Mouse (Mus musculus) kidney, embryonic 14.5 days (tissue): Measurements from ENCODE around the gene Lmbrd1. TPM values are rescaled to one million over a fixed set of nuclear protein-coding genes. Genes with fewer than 3 reads are reported as not detected.

Source experiments
- ATAC-seq: fragments of 200-750 bp; cut with Nextera tagmentation; 2 replicates; pipeline ENCODE4 v1.8.0; 2017; ENCODE audit warnings: moderate number of reproducible peaks, mild to moderate bottlenecking, moderate TSS enrichment, moderate library complexity; ENCODE audit not compliant: low FRiP score, low TSS enrichment
- H3K27ac ChIP-seq: fragments of 300-500 bp; sonication (generic); 2 replicates; pipeline ENCODE4 v1.5.1; 2014; ENCODE audit warnings: low read depth, mild to moderate bottlenecking, low read length, moderate library complexity, mixed read lengths
- H3K27me3 ChIP-seq: fragments of 300-500 bp; sonication (generic); 2 replicates; pipeline ENCODE4 v1.6.1; 2014; ENCODE audit warnings: mild to moderate bottlenecking, low read length; ENCODE audit not compliant: control insufficient read depth, insufficient read depth
- H3K36me3 ChIP-seq: fragments of 300-500 bp; sonication (generic); 2 replicates; pipeline ENCODE4 v1.6.1; 2014; ENCODE audit warnings: low read length, mixed read lengths; ENCODE audit not compliant: control insufficient read depth, insufficient read depth
- H3K4me1 ChIP-seq: fragments of 300-500 bp; sonication (generic); 2 replicates; pipeline ENCODE4 v1.6.1; 2014; ENCODE audit warnings: low read length, mixed read lengths; ENCODE audit not compliant: control insufficient read depth, insufficient read depth
- H3K4me2 ChIP-seq: fragments of 300-500 bp; sonication (generic); replicated peaks from 2 replicates; pipeline ENCODE4 v1.6.1; 2014; ENCODE audit warnings: low read depth, mild to moderate bottlenecking, low read length
- H3K4me3 ChIP-seq: fragments of 300-500 bp; sonication (generic); 2 replicates; pipeline ENCODE4 v1.5.1; 2014; ENCODE audit warnings: mild to moderate bottlenecking, low read length
- H3K9ac ChIP-seq: fragments of 300-500 bp; sonication (generic); 2 replicates; pipeline ENCODE4 v1.6.1; 2014; ENCODE audit warnings: low read depth, mild to moderate bottlenecking, low read length, moderate library complexity
- H3K9me3 ChIP-seq: fragments of 300-500 bp; sonication (generic); 2 replicates; pipeline ENCODE4 v1.6.1; 2016; ENCODE audit warnings: low read length; ENCODE audit not compliant: control insufficient read depth
- WGBS: fragments of 180-500 bp; shearing (Covaris S2); extraction: QIAGEN DNeasy Blood & Tissue Kit; methylation state at CpG from one replicate; pipeline ENCODE4 v1.1.7; 2014; 5-methylcytosine and 5-hydroxymethylcytosine counted together
- polyA plus RNA-seq: library from polyadenylated mRNA; unstranded; fragments of >200 nt; fragmentation: Nextera tagmentation; extraction: Ambion mirVana; gene quantifications from 2 replicates; pipeline ENCODE4 v1.2.1, GENCODE M21; 2014

Lmbrd1 gene
- polyA plus RNA-seq, 1 experiment from 2014 or later, result 26.8 TPM

DNA sequence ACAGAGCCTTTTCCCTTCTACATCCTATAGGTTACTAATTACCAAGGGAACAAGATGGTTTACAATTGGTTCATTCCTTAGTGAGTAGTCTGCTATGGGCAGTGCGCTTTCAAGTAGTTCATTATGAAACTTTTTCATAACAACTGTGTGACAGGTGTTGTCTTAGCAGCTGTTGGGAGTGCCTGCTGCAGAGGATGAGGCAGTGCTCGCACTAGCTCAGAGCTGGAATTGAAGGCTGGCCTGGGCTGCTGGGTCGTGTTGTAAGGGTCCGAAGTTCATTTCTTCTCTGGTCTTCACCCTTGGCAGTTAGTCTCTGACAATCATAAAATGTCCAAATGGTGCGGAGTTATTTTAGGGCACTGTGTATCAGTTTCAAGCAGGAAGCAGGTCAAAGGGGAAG, 21.8 kb downstream of the Lmbrd1 start:
- WGBS, result 74% methylated on average over 5 of the region's 5 CpGs

DNA sequence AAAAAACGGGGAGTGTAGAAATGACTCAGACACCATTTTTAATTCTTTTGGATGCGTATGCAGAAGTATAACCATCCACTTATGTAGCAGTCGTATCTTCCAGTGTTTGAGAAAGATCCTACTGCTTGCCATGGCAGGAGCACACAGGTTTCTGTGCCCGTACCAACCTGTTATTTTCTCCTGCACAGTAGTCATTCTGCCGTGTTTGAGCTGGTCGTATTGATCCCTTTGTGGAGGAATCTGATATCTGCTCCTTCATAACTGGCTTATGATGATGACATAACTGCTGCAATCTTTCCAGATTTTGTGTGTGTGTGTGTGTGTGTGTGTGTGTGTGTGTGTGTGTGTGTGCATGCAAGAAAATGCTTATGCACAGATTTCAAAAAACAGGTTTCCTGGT, 25.4 kb downstream of the Lmbrd1 start:
- Histone ChIP-seq H3K36me3 (no peaks in the 10 kb centered on the region), H3K4me1 (no peaks in the 10 kb centered on the region), H3K27me3 (no peaks in the 10 kb centered on the region), H3K9ac (no peak overlapping the region), H3K27ac (no peak overlapping the region), H3K9me3 (no peaks in the 10 kb centered on the region), H3K4me3 (no peak overlapping the region), H3K4me2 (no peak overlapping the region)
- no peak for ATAC-seq
- 87% methylated on average over 6 of the region's 6 CpGs for WGBS

More for the DNA sequence above, 21.8 kb downstream of the Lmbrd1 start:
- no peak overlapping the region for H3K4me3 ChIP-seq
- H3K27ac ChIP-seq, result no peak overlapping the region
- no peak overlapping the region for H3K4me2 ChIP-seq
- ATAC-seq, result no peak
- H3K36me3 ChIP-seq, result no peaks in the 10 kb centered on the region
- H3K9ac ChIP-seq, result no peak overlapping the region
- H3K4me1 ChIP-seq, result no peaks in the 10 kb centered on the region; the same call in 1 of the 2 replicates
- H3K9me3 ChIP-seq, result no peaks in the 10 kb centered on the region
- H3K27me3 ChIP-seq, result no peaks in the 10 kb centered on the region

DNA sequence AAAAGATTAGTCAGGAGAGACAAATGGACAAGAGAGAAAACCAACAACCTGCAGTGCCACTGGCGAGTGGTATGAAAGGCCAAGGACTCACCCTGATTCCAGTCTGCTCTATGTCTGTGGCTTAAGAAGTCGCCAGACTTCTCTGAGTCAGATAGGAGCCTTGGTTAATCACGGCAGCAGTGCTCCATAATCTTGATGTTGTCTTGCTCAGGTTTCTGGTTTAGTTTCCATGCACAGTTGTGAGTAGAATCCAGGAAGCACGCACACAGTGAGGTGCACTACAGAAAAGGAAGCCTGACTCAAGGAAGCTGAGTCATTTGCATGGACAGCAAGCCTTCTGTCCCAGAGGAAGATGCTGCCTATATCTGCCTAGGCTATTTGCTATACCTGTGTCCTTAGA, 37.9 kb downstream of the Lmbrd1 start:
- Histone ChIP-seq H3K9me3 (peaks cover 4% of the 10 kb centered on the region; the same call in 1 of the 2 replicates), H3K4me2 (no peak overlapping the region), H3K36me3 (peaks cover 3% of the 10 kb centered on the region; the same call in 1 of the 2 replicates), H3K4me1 (no peaks in the 10 kb centered on the region), H3K9ac (no peak overlapping the region), H3K4me3 (no peak overlapping the region), H3K27me3 (no peaks in the 10 kb centered on the region), H3K27ac (no peak overlapping the region)
- 93% methylated on average over 4 of the region's 4 CpGs for WGBS
- no peak for ATAC-seq

DNA sequence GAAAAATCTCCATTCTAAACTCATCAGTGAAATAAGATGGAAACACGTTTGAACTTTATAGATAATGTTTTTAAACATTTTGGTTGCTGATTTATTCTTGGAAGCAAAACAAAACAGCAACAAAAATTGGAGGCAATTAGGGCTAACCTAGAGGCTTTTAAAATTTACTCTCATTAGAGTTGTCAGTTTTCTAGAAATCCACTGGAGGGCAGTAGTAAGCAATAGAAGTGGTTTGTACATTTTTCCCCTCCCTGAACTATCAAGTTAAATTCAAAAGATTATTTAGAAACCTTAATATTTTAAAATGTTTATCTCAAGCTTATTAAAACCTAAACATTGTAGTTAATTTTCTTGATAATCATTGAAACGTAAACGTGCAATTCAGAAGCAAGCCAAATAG, 41.2 kb downstream of the Lmbrd1 start:
- Histone ChIP-seq H3K4me3 (no peak overlapping the region), H3K27me3 (no peaks in the 10 kb centered on the region), H3K27ac (no peak overlapping the region), H3K4me1 (no peaks in the 10 kb centered on the region), H3K36me3 (peaks cover 3% of the 10 kb centered on the region; the same call in 1 of the 2 replicates), H3K9me3 (peaks cover 4% of the 10 kb centered on the region; the same call in 1 of the 2 replicates), H3K4me2 (no peak overlapping the region), H3K9ac (no peak overlapping the region)
- WGBS, result 68% methylated on average over 3 of the region's 3 CpGs
- ATAC-seq, result no peak

DNA sequence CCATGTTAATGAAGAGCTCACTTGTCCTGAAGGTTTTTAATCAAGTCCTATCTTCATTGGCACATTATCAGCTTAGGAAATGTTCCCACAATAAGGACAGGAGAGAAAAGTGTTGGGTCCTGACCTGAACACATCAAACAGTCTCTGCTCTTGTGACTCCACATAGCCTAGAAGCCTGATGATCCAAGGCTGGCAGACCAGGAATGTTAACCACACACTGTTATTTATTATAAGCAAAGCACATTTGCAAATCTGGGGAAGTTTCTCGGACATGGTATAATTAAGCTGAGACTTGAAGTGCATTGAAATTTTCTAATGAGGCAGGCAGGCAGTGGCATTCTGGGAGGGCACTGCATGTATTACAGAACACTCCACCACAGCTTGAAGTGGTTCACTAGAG, 41.8 kb downstream of the Lmbrd1 start:
- no peak overlapping the region for H3K27ac ChIP-seq
- no peak overlapping the region for H3K4me3 ChIP-seq
- 94% methylated on average over 1 of the region's 1 CpGs for WGBS
- H3K27me3 ChIP-seq, result no peaks in the 10 kb centered on the region
- H3K4me2 ChIP-seq, result no peak overlapping the region
- peaks cover 4% of the 10 kb centered on the region; the same call in 1 of the 2 replicates for H3K9me3 ChIP-seq
- H3K4me1 ChIP-seq, result no peaks in the 10 kb centered on the region
- no peak for ATAC-seq
- H3K9ac ChIP-seq, result no peak overlapping the region
- H3K36me3 ChIP-seq, result no peaks in the 10 kb centered on the region

DNA sequence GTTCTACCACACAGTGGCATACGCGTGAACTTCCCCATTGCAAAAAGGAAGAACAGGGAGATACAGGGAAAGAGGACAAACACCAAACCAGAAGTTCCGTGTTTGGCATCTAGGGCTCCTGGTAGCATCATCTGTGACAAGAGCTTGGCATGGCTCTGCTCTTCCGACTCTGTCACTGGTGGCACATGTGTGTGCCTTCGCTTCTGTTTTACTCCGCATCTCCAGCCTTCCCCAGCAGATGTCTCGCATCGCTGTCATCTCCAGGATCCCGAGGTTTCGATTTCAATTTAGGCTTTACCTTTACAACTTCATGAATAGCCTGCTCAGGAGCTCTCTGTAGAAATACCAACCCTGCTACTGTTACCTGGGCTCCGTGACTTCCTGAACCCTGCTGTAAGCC, 51.4 kb downstream of the Lmbrd1 start:
- Histone ChIP-seq H3K4me3 (no peak overlapping the region), H3K36me3 (peaks cover 14% of the 10 kb centered on the region; the same call in 1 of the 2 replicates), H3K27ac (no peak overlapping the region), H3K27me3 (no peaks in the 10 kb centered on the region), H3K9me3 (no peaks in the 10 kb centered on the region), H3K9ac (no peak overlapping the region), H3K4me1 (no peaks in the 10 kb centered on the region), H3K4me2 (no peak overlapping the region)
- 90% methylated on average over 11 of the region's 11 CpGs for WGBS
- ATAC-seq, result no peak

DNA sequence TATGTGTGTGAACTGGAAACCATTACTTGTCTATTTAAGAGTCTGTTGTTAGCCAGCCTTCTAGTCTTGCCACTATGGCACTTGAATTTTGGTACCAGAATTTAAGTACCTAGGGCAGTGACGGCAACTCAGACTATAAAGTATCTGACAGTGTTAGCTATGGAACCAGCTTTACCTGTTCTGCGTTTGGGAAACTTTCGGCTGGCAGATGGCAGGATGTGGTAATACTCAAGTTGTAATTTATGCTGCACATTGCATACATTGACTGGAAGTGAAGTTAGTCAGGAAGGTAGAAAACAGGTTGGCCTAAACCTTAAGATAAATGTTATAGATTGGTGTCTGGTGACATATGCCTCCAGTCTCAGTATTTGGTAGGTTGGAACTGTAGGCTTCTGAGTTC, 53.9 kb downstream of the Lmbrd1 start:
- no peak overlapping the region for H3K4me3 ChIP-seq
- ATAC-seq, result no peak
- H3K4me2 ChIP-seq, result no peak overlapping the region
- WGBS, result 92% methylated on average over 3 of the region's 3 CpGs
- peaks cover 14% of the 10 kb centered on the region; the same call in 1 of the 2 replicates for H3K36me3 ChIP-seq
- no peak overlapping the region for H3K27ac ChIP-seq
- no peaks in the 10 kb centered on the region for H3K27me3 ChIP-seq
- H3K4me1 ChIP-seq, result no peaks in the 10 kb centered on the region
- H3K9ac ChIP-seq, result no peak overlapping the region
- H3K9me3 ChIP-seq, result no peaks in the 10 kb centered on the region

DNA sequence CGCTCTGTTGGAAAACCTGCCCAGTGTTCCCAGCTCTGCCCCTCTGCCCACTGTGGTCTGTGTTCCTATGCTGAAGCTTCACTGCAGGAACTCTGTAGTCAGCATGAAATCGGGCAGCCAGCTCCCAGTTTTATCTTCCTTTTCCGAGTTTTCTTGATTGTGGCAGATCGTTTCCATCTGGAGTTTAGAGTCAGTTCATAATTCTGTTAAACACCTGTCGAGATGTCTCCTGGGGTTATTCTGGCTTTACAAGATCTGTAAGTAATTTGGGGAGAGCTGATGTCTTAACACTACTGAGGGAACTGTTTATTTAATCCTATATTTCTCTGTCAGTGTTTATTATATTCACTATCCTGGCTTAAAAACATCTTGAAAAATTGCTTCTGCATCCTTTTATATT, 56.4 kb downstream of the Lmbrd1 start:
- no peak for ATAC-seq
- H3K27ac ChIP-seq, result no peak overlapping the region
- H3K4me3 ChIP-seq, result no peak overlapping the region
- no peaks in the 10 kb centered on the region for H3K27me3 ChIP-seq
- H3K9me3 ChIP-seq, result no peaks in the 10 kb centered on the region
- H3K9ac ChIP-seq, result no peak overlapping the region
- H3K4me2 ChIP-seq, result no peak overlapping the region
- peaks cover 8% of the 10 kb centered on the region; the same call in 1 of the 2 replicates for H3K36me3 ChIP-seq
- WGBS, result 74% methylated on average over 5 of the region's 5 CpGs
- H3K4me1 ChIP-seq, result no peaks in the 10 kb centered on the region

DNA sequence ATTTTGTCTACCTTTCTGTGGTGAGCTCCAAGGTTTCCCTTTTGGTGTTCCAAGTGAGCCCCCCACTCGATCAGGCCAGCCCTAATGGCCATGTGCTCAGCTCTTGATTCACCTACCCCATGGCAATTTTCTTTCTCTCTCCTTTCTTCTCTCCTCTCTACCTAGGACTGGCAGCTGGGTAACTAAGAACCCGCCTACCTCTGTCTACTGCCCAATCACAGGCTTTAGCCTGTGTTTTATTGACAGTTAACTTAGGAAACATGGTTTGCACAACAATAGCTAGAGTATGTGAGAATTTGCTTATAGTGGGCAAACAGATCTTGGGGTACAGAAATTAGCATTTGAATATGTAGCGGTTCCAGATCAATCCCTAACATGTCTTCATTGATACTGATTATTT, 62.5 kb downstream of the Lmbrd1 start:
- Histone ChIP-seq H3K9ac (no peak overlapping the region), H3K27me3 (no peaks in the 10 kb centered on the region), H3K9me3 (no peaks in the 10 kb centered on the region), H3K4me3 (no peak overlapping the region), H3K4me1 (no peaks in the 10 kb centered on the region), H3K36me3 (peaks cover 4% of the 10 kb centered on the region), H3K4me2 (no peak overlapping the region), H3K27ac (no peak overlapping the region)
- ATAC-seq, result no peak
- 84% methylated on average over 3 of the region's 3 CpGs for WGBS
